Mouse (Mus musculus) neutrophil, adult 5-6 weeks (primary cell): ENCODE results near the gene Psg16. TPM values are rescaled to one million over a fixed set of nuclear protein-coding genes. Genes with fewer than 3 reads are reported as not detected.
"Not testable (repeated sequence)": the region's sequence is repeated elsewhere in the genome, so short reads cannot be mapped to it uniquely, and the experiment has no call there.

ENCODE experiments used
- ATAC-seq: fragments of 151-379, 151-347 bp; 2 replicates; pipeline ENCODE4 v1.8.0; 2017; ENCODE audit warnings: mild to moderate bottlenecking, moderate TSS enrichment; ENCODE audit not compliant: insufficient number of reproducible peaks, poor library complexity, low FRiP score, severe bottlenecking; ENCODE audit errors: extremely low read depth
- total RNA-seq: library from RNA; stranded (forward); fragments of 200-1000 nt; gene quantifications from 2 replicates; pipeline ENCODE4 v1.2.3, GENCODE M21; 2017

The Psg16 gene
- total RNA-seq, 1 experiment from 2014 or later: 0.35 TPM

GRCm38 (mm10) chr7:17078076-17078654 is 4.3 kb downstream of the Psg16 start:
- ATAC-seq: no peak

- no peak for ATAC-seq
Observed at GRCm38 (mm10) chr7:17082766-17083165, 8.9 kb downstream of the Psg16 start.

DNA sequence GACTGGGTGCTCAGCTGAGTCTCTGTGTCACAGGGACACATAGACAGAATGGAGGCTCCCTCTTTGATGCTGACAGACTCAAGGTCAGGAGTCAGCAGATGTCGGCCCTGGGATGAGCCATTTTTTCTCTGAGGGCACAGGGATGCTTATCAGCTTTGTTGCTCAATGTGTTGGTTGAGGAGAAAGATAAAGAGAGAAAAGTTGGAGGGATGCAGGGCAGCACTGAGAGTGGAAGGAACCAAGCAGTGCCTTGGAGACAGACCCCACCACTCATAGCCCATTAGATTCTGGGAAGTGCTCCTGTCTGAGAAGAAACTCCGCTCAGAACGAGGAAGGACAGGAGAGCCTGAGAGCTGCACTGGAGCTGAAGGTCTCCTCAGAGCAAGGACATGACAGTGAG is 13.9 kb downstream of the Psg16 start:
- no peak for ATAC-seq

GRCm38 (mm10) chr7:17090058-17090585 is 16.3 kb downstream of the Psg16 start:
- ATAC-seq: no peak

DNA sequence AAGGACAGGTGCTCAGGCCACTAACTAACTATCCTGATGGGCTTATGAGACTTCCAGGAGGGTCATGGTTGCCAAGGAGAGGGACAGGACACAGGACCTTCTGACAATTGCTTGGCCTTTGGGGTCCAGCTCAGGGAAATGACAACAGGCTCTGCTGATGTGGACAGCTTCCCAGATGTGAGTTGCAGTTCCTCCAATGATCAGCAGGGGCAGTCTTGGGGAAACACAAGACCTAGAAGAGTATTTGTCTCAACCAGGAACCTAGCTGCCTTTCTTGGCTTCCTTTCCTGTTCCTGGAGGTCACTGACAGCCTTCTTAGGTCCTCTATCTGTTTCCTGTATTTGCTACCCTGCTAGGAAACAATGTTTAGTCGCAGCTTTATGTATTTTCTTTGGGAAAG is 17.4 kb downstream of the Psg16 start:
- no peak for ATAC-seq

DNA sequence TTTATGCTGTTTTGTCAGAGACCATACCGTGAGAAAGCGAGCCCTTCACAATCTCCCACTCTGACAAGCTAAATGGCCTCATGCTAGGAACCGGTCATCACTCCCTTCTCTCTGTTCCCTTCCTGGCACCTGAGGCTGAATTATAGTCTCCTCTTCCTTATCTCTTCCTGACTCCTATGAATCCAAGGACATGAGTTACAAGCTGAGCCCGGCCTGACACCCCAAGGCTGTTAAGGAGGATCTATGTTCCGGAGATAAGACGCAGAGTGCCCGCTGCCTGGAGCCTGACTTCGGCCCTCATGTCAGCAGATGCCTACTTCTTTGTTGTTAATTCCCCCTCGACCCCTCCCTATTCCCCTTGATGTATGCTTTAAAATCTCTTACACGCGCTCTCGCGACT is 27.8 kb downstream of the Psg16 start:
- ATAC-seq: not testable (repeated sequence)

- no peak for ATAC-seq
Observed at GRCm38 (mm10) chr7:17135307-17135706, 61.5 kb downstream of the Psg16 start.

DNA sequence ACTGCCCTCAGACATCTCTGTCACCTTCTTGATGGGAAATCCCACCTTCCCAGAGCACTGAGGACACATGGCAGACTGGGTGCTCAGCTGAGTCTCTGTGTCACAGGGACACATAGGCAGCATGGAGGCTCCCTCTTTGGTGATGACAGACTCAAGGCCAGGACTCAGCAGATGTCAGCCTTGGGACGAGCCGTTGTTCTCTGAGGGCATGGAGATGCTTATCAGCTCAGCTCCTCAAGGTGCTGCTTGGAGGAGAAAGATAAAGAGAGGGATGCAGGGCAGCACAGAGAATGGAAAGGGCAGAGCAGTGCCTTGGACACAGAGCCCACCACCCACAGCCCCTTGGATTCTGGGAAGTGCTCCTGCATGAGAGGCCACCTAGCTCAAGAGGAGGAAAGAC is 76.1 kb downstream of the Psg16 start, which contains the start of gene Ceacam3:
Gene Ceacam3, plus strand, starts transcription at position 352 of the 400 bp plus-strand sequence.
- ATAC-seq: no peak

GRCm38 (mm10) chr7:17155634-17156033 is 81.8 kb downstream of the Psg16 start:
- ATAC-seq: no peak

- ATAC-seq: no peak
Observed at GRCm38 (mm10) chr7:17156885-17157677, 83.2 kb downstream of the Psg16 start.

DNA sequence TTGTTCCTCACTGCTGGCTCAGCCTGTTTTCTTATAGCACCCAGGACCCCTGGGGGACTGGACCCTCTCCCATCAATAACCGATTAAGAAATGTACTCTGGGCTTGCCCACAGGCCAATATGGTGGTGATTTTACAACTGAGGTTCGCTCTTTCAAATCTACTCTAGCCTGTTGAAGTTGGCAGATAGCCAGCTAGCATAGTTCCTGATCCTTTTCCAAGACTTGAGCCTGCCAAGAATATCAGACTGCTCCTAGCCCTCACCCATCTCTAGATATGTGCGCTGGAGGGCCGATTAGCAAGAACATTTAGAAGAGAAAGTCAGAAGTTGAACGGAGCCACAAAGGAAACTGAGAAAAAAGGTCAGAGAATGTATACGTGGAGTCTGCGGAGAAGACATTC is 85.2 kb downstream of the Psg16 start:
- ATAC-seq: no peak

GRCm38 (mm10) chr7:17171827-17172226 is 98.0 kb downstream of the Psg16 start:
- ATAC-seq: no peak

Other genes starting within 250 kb of the Psg16 start
- gene Prkd2, start 231.1 kb upstream of the Psg16 start, total RNA-seq: 108 and 122 TPM in 2 replicates
- 0.12 TPM in 1 of 2 replicates, not detected in the other for gene Dact3, start 198.7 kb upstream of the Psg16 start, total RNA-seq
- gene Gng8, start 182.3 kb upstream of the Psg16 start, total RNA-seq: not detected in 2 replicates
- gene Ptgir, start 167.6 kb upstream of the Psg16 start, total RNA-seq: 1.7 and 2.8 TPM in 2 replicates
- 230 and 273 TPM in 2 replicates for gene Calm3, start 149.9 kb upstream of the Psg16 start, total RNA-seq
- not detected in 2 replicates for gene Pnmal2, start 129.4 kb upstream of the Psg16 start, total RNA-seq
- gene Pnmal1, start 114.4 kb upstream of the Psg16 start, total RNA-seq: 0.12 TPM in 1 of 2 replicates, not detected in the other
- gene Gm42372, start 91.0 kb upstream of the Psg16 start, total RNA-seq: 0.35 and 0.49 TPM in 2 replicates
- gene Ccdc8, start 81.3 kb upstream of the Psg16 start, total RNA-seq: not detected in 2 replicates
- gene Ppp5c, start 46.1 kb upstream of the Psg16 start, total RNA-seq: 50.3 and 54.0 TPM in 2 replicates
- not detected in 2 replicates for gene Hif3a, start 11.6 kb upstream of the Psg16 start, total RNA-seq
- not detected in 2 replicates for gene Ceacam3, start 76.2 kb downstream of the Psg16 start, total RNA-seq
- not detected in 2 replicates for gene Psg29, start 129.4 kb downstream of the Psg16 start, total RNA-seq